Mouse (Mus musculus): ENCODE data around the gene Lim2.

- no peak for TF ChIP-seq CTCF (IDR thresholded peaks at IDR 0.05; ENCODE audit: borderline replicate concordance, insufficient read depth, low read depth, low read length)
- no peak for TF ChIP-seq POLR2A (IDR thresholded peaks at IDR 0.05; ENCODE audit: borderline replicate concordance, insufficient read depth, low read length)
Observed at GRCm38 (mm10) chr7:43465344-43466098, 38.1 kb downstream of the Lim2 start.
